Mouse (Mus musculus) testis, adult 10 weeks (tissue): Measurements from ENCODE around the gene Chmp4b. TPM values are rescaled to one million over a fixed set of nuclear protein-coding genes. Genes with fewer than 3 reads are reported as not detected.

Source experiments
- polyA plus RNA-seq: library from polyadenylated mRNA; stranded (reverse); fragments of 350-450 nt; fragmentation: Illumina TruSeq; extraction: RNeasy Lipid Tissue Mini Kit (QIAGEN cat#74804); gene quantifications from one replicate; pipeline ENCODE4 v1.2.3, GENCODE M21; 2014; ENCODE audit warnings: low read depth, low replicate concordance

Chmp4b gene
- 60.7 TPM for polyA plus RNA-seq

DNA sequence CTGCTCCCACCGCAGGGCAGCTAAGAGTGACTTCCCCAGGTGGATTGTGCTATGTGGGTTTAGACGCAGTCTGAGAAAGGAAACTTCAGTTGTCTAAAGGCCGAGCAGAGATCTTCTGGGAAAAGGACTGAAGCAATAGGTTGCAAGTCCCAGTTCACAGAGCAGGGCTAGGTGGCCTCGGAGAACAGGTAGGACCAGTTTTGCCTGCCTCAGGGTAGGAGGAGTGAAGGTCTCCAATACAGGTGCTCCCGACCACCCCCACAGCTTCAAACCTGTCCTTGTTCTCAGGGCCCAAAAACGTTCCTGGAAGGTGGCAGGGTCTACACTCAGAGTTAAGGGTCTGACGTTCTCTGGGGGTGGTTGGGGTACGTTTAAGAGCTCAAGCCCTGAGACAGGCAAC, at the start of gene Chmp4b:
TSS of gene Chmp4b (plus strand) at position 343 of the 400 bp plus-strand sequence.

DNA sequence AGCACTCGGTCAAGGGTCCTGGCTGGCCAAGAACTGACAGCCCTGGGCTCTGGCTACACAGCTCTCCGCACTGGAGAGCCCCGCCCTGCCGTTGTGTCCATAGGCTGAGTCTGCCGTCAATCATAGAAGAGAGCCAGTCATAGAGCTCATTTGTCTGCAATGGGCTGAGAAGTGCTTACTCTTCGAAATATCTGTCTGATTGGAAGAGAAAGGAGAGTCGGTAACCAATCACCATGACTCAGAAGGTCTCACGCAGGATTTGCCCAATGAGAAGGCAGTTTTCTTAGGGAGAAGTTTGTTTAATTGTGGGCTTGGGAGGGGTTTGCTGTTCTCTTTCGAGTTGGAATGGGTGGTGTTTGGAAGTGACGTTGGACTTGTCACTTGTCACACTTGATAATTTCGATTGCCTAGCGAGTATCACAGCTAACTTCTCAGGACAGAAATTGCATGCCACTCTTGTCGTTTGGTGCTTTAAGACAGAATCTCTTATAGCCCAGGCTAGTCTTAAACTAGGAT, 47.8 kb upstream of the Chmp4b start, which contains the start of gene Pxmp4:
TSS of gene Pxmp4 (minus strand) at position 71 of the 516 bp plus-strand sequence.

DNA sequence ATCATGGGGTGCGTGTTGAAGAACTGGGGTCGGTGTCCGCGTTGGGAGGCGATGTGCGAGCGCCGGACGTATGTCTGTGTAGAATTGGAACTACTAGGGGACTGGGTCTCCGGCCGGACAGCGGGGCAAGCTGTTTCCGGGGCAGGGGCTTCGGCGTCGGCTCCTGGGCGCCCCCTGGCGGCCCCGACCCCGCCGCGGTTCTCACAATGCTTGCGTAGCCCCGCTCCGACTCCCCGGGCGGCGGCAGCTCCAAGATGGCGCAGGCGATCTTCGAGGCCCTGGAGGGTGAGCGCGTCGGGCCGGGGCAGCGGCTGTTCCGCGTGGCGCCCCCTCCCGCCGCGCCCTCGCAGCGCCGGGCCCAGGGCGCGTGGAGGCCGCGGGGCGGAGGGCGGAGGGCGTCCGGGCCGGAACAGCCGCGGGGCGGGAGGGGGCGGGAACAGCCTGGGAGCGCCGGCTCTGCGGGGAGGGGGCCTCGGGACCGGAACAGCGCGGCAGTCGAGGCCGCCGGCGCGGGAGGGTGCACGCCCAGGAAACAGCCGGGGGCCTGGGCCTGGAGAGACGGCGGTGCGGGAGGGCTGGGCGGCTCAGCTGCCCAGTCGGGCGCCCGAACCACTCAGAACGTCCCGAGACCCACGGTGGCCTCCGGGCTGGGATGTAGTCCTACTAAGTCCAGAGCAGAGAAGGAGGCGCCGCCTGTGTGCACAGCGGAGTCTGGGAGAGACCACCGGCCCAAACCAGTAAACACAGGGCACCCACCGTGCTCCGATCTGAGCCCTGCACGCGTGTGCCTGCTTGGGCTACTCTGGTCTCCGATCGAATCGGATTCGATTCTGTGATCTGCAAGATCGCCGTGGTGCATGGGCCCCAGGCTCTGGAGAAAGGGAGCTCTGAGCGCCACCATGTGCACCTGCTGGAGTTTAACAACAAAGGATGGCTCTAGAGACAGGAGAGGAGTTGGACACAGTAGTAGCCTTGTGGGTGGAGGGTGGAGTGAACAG, 38.1 kb upstream of the Chmp4b start, which contains the start of the genes Zfp341 and 4930519P11Rik:
TSS of gene Zfp341 (plus strand) at position 180 of the 998 bp plus-strand sequence.
TSS of gene 4930519P11Rik (minus strand) at position 320 of the 998 bp plus-strand sequence.

Other genes with a start within 250 kb of the Chmp4b start
- gene Snta1, start 243.6 kb upstream of the Chmp4b start, polyA plus RNA-seq: 0.18 TPM
- 14.8 TPM for gene Cbfa2t2, start 215.2 kb upstream of the Chmp4b start, polyA plus RNA-seq
- 4.3 TPM for gene 1700003F12Rik, start 104.6 kb upstream of the Chmp4b start, polyA plus RNA-seq
- gene Actl10, start 99.9 kb upstream of the Chmp4b start, polyA plus RNA-seq: 2.3 TPM
- 4.3 TPM for gene Necab3, start 92.8 kb upstream of the Chmp4b start, polyA plus RNA-seq
- 0.10 TPM for gene E2f1, start 81.8 kb upstream of the Chmp4b start, polyA plus RNA-seq
- 1.0 TPM for gene Pxmp4, start 48.0 kb upstream of the Chmp4b start, polyA plus RNA-seq
- gene Zfp341, start 38.4 kb upstream of the Chmp4b start, polyA plus RNA-seq: not detected
- 0.76 TPM for gene 4930519P11Rik, start 38.3 kb upstream of the Chmp4b start, polyA plus RNA-seq
- gene Gm14214, start 118.3 kb downstream of the Chmp4b start, polyA plus RNA-seq: not detected
- 42.9 TPM for gene Raly, start 139.4 kb downstream of the Chmp4b start, polyA plus RNA-seq
- gene a, start 139.7 kb downstream of the Chmp4b start, polyA plus RNA-seq: not detected
- 351 TPM for gene Eif2s2, start 241.2 kb downstream of the Chmp4b start, polyA plus RNA-seq